Mouse (Mus musculus) ovary, postnatal 36 days (tissue): ENCODE results near the gene Acadvl.

Source experiments
- DNase-seq: peaks from one replicate; pipeline ENCODE4 v3.0.0; 2022; ENCODE audit warnings: low spot score, mixed read lengths

The Acadvl gene

GRCm38 (mm10) chr11:70001865-70002264, 13.3 kb downstream of the Acadvl start:
- no peak for DNase-seq

GRCm38 (mm10) chr11:70001159-70001558, 14.1 kb downstream of the Acadvl start:
- DNase-seq = no peak

- peak; percentile 86 for DNase-seq
These were observed 14.8 kb downstream of the Acadvl start, which contains the start of gene Dvl2 for GRCm38 (mm10) chr11:70000396-70000898. Gene Dvl2 (plus strand): TSS chr11:70000595.

GRCm38 (mm10) chr11:69999666-70000065, 15.5 kb downstream of the Acadvl start:
- no peak for DNase-seq

GRCm38 (mm10) chr11:69998567-69999491, 16.4 kb downstream of the Acadvl start:
- DNase-seq = no peak

GRCm38 (mm10) chr11:69997070-69997509, 18.1 kb downstream of the Acadvl start:
- DNase-seq = peak; percentile 93

- peak; percentile 58 for DNase-seq
These were observed 18.8 kb downstream of the Acadvl start for GRCm38 (mm10) chr11:69996161-69997061.

GRCm38 (mm10) chr11:69995391-69995960, 19.7 kb downstream of the Acadvl start, which contains the start of gene Phf23:
Gene Phf23 (plus strand): TSS chr11:69995777.
- DNase-seq = peak; percentile 96

- no peak for DNase-seq
These were observed 20.7 kb downstream of the Acadvl start for GRCm38 (mm10) chr11:69994401-69995090.

- no peak for DNase-seq
These were observed 22.3 kb downstream of the Acadvl start for GRCm38 (mm10) chr11:69992932-69993331.

GRCm38 (mm10) chr11:69992396-69992795, 22.8 kb downstream of the Acadvl start:
- no peak for DNase-seq

- no peak for DNase-seq
These were observed 23.5 kb downstream of the Acadvl start for GRCm38 (mm10) chr11:69991711-69992110.

GRCm38 (mm10) chr11:69990850-69991691, 24.1 kb downstream of the Acadvl start, which contains the start of gene Gabarap:
Gene Gabarap (plus strand): TSS chr11:69991143.
- peak; percentile 94 for DNase-seq

GRCm38 (mm10) chr11:69989949-69990348, 25.3 kb downstream of the Acadvl start:
- no peak for DNase-seq

- DNase-seq = no peak
These were observed 30.8 kb downstream of the Acadvl start for GRCm38 (mm10) chr11:69984431-69984830.

- no peak for DNase-seq
These were observed 31.8 kb downstream of the Acadvl start for GRCm38 (mm10) chr11:69983377-69983776.

- DNase-seq = no peak
These were observed 32.3 kb downstream of the Acadvl start for GRCm38 (mm10) chr11:69982877-69983276.

- DNase-seq = no peak
These were observed 33.0 kb downstream of the Acadvl start, which contains the start of gene Elp5 for GRCm38 (mm10) chr11:69982225-69982624. Gene Elp5 (minus strand): TSS chr11:69982517.

GRCm38 (mm10) chr11:69981141-69981762, 34.0 kb downstream of the Acadvl start, which contains the start of gene Ctdnep1:
Gene Ctdnep1 (plus strand): TSS chr11:69981156.
- peak; percentile 49 for DNase-seq
